9 mouse cellular contexts compared by ENCODE assay signal in genomic region chr15:101973414-101974077, GRCm38 (mm10). TPM values are rescaled to one million over a fixed set of nuclear protein-coding genes. Genes with fewer than 3 reads are reported as not detected.
DNase-seq lines count a peak whose midpoint lies in the region; ATAC-seq lines count a peak whose summit lies in the region.
"Had no signal": no experiment of that assay in that cellular context is flagged by ENCODE, and none has a peak within 500 bp of the region (broad histone marks: within the 10 kb centered on the region; RNA-seq: fewer than 3 reads in every experiment).

No protein-coding gene starts in this region.

- 0 out of 2 replicates have a peak overlapping the region, but pooled peaks have one; percentile 9 for H3K9ac ChIP-seq in kidney, embryonic 15.5 days
- no peak overlapping the region for H3K9ac ChIP-seq in liver, embryonic 11.5 days (ENCODE audit: low read depth, low read length)

- peak overlapping the region; percentile 18; the same call in 1 of the 2 replicates for H3K4me3 ChIP-seq in embryonic facial prominence, embryonic 10.5 days
- no peak overlapping the region for H3K4me3 ChIP-seq in kidney, embryonic 15.5 days (replicated peaks)
- no peak overlapping the region for H3K4me3 ChIP-seq in liver, embryonic 11.5 days (ENCODE audit: low read depth, low read length)
- H3K4me3 ChIP-seq: erythroblast, embryonic 14.5 days had no signal

- H3K9me3 ChIP-seq in embryonic facial prominence, embryonic 10.5 days: no peaks in the 10 kb centered on the region
- no peaks in the 10 kb centered on the region for H3K9me3 ChIP-seq in kidney, embryonic 15.5 days (replicated peaks)
- no peaks in the 10 kb centered on the region for H3K9me3 ChIP-seq in liver, embryonic 11.5 days (ENCODE audit: control insufficient read depth, low read length)

- peaks cover 38% of the 10 kb centered on the region for H3K4me1 ChIP-seq in embryonic facial prominence, embryonic 10.5 days
- H3K4me1 ChIP-seq in kidney, embryonic 15.5 days: peaks cover 48% of the 10 kb centered on the region
- H3K4me1 ChIP-seq in liver, embryonic 11.5 days (replicated peaks; ENCODE audit: control insufficient read depth, insufficient read depth, low read length): peaks cover 26% of the 10 kb centered on the region

- H3K27ac ChIP-seq in embryonic facial prominence, embryonic 10.5 days (replicated peaks): no peak overlapping the region
- 0 out of 2 replicates have a peak overlapping the region, but pooled peaks have one; percentile 18 for H3K27ac ChIP-seq in kidney, embryonic 15.5 days
- H3K27ac ChIP-seq in liver, embryonic 11.5 days (ENCODE audit: low read depth, low read length): no peak overlapping the region

- no peaks in the 10 kb centered on the region for H3K36me3 ChIP-seq in embryonic facial prominence, embryonic 10.5 days (replicated peaks)
- no peaks in the 10 kb centered on the region for H3K36me3 ChIP-seq in kidney, embryonic 15.5 days
- no peaks in the 10 kb centered on the region for H3K36me3 ChIP-seq in liver, embryonic 11.5 days (ENCODE audit: control insufficient read depth, insufficient read depth, low read length)
- no peaks in the 10 kb centered on the region for H3K36me3 ChIP-seq in splenic B cell, adult 2 months (ENCODE audit: control insufficient read depth, insufficient read depth, low read length, poor library complexity, severe bottlenecking)

- ATAC-seq in kidney, embryonic 15.5 days (replicated peaks; ENCODE audit: low FRiP score): 0 out of 2 replicates have a peak, but pooled peaks have one; percentile 4
- peak; percentile 31; the same call in 1 of the 2 replicates for ATAC-seq in liver, embryonic 11.5 days (replicated peaks; ENCODE audit: low FRiP score)

- H3K27me3 ChIP-seq in embryonic facial prominence, embryonic 10.5 days (replicated peaks; ENCODE audit: low read depth, poor library complexity, severe bottlenecking): peaks cover 53% of the 10 kb centered on the region
- 0 out of 2 replicates have a peak, but pooled peaks cover 3% of the 10 kb centered on the region for H3K27me3 ChIP-seq in kidney, embryonic 15.5 days
- no peaks in the 10 kb centered on the region; the same call in none of the 2 replicates for H3K27me3 ChIP-seq in liver, embryonic 11.5 days (replicated peaks; ENCODE audit: control insufficient read depth, insufficient read depth, low read length)
- H3K27me3 ChIP-seq in splenic B cell, adult 2 months (ENCODE audit: control insufficient read depth, insufficient read depth, low read length, poor library complexity, severe bottlenecking): no peaks in the 10 kb centered on the region

- H3K4me2 ChIP-seq in kidney, embryonic 15.5 days: peak overlapping the region; percentile 26; the same call in 1 of the 2 replicates
- H3K4me2 ChIP-seq in liver, embryonic 11.5 days: no peak overlapping the region

- WGBS in embryonic facial prominence, embryonic 10.5 days: 13% methylated on average over 15 of the region's 15 CpGs
- WGBS in kidney, embryonic 15.5 days: 14% methylated on average over 15 of the region's 15 CpGs
- WGBS in liver, embryonic 11.5 days: 16% methylated on average over 15 of the region's 15 CpGs

- peak; percentile 89 for DNase-seq in A20 (ENCODE audit: low read depth, low spot score)
- peak; percentile 98 for DNase-seq in adrenal gland, postnatal 10 days
- peak; percentile 95 for DNase-seq in embryonic facial prominence, embryonic 10.5 days (ENCODE audit: low spot score)
- peak; percentile 91 to 99 for DNase-seq in heart, adult 18-20 months
- peak; percentile 95 for DNase-seq in liver, embryonic 11.5 days (ENCODE audit: low spot score)
- DNase-seq in natural killer cell, adult 2 months (ENCODE audit: low spot score in 2 of 2): peak; percentile 87 to 88
- DNase-seq in splenic B cell, adult 2 months (ENCODE audit: low read depth, low spot score): peak; percentile 79

RNA-seq across cellular contexts. Expression of gene Krt78, which starts 19.5 kb away (rescaled TPM):
- total RNA-seq in adrenal gland, postnatal 10 days (2021): under 1 TPM in 1 of 2 experiments, not detected in 1; 0.09 TPM
- not detected in 2 replicates for polyA plus RNA-seq in embryonic facial prominence, embryonic 10.5 days (2016; fragmentation: Nextera tagmentation; extraction: Ambion mirVana)
- under 1 TPM in 1 of 2 experiments, not detected in 1; 0.07 TPM for total RNA-seq in heart, adult 18-20 months (2021)
- polyA plus RNA-seq in kidney, embryonic 15.5 days (2015; fragmentation: Nextera tagmentation; extraction: Ambion mirVana): 0.04 and 0.15 TPM in 2 replicates
- polyA plus RNA-seq in liver, embryonic 11.5 days (2014; fragmentation: Nextera tagmentation; extraction: Ambion mirVana): not detected in 2 replicates

RNA-seq across cellular contexts. Expression of gene Krt8, which starts 30.7 kb away (rescaled TPM):
- total RNA-seq in adrenal gland, postnatal 10 days (2021): 10 to 100 TPM; 12.1 to 24.2 TPM
- polyA plus RNA-seq in embryonic facial prominence, embryonic 10.5 days (2016; fragmentation: Nextera tagmentation; extraction: Ambion mirVana): 86.3 and 91.9 TPM in 2 replicates
- total RNA-seq in heart, adult 18-20 months (2021): 1 to 10 TPM; 1.5 to 3.0 TPM
- polyA plus RNA-seq in kidney, embryonic 15.5 days (2015; fragmentation: Nextera tagmentation; extraction: Ambion mirVana): 213 and 217 TPM in 2 replicates
- polyA plus RNA-seq in liver, embryonic 11.5 days (2014; fragmentation: Nextera tagmentation; extraction: Ambion mirVana): 103 TPM in 2 replicates

RNA-seq across cellular contexts. Expression of gene Krt79, which starts 33.4 kb away (rescaled TPM):
- 1 to 10 TPM; 3.8 to 5.3 TPM for total RNA-seq in adrenal gland, postnatal 10 days (2021)
- polyA plus RNA-seq in embryonic facial prominence, embryonic 10.5 days (2016; fragmentation: Nextera tagmentation; extraction: Ambion mirVana): 0.20 and 0.49 TPM in 2 replicates
- total RNA-seq in heart, adult 18-20 months (2021): not detected
- 0.45 and 0.53 TPM in 2 replicates for polyA plus RNA-seq in kidney, embryonic 15.5 days (2015; fragmentation: Nextera tagmentation; extraction: Ambion mirVana)
- 0.08 TPM in 1 of 2 replicates, not detected in the other for polyA plus RNA-seq in liver, embryonic 11.5 days (2014; fragmentation: Nextera tagmentation; extraction: Ambion mirVana)
- polyA plus RNA-seq: erythroblast, embryonic 14.5 days had no signal

RNA-seq across cellular contexts. Expression of gene Krt4, which starts 49.0 kb away (rescaled TPM):
- under 1 TPM in 1 of 2 experiments, not detected in 1; 0.18 TPM for total RNA-seq in adrenal gland, postnatal 10 days (2021)
- polyA plus RNA-seq in embryonic facial prominence, embryonic 10.5 days (2016; fragmentation: Nextera tagmentation; extraction: Ambion mirVana): not detected in 2 replicates
- total RNA-seq in heart, adult 18-20 months (2021): under 1 TPM in 1 of 2 experiments, not detected in 1; 0.33 TPM
- polyA plus RNA-seq in kidney, embryonic 15.5 days (2015; fragmentation: Nextera tagmentation; extraction: Ambion mirVana): 2.4 and 7.5 TPM in 2 replicates
- not detected in 2 replicates for polyA plus RNA-seq in liver, embryonic 11.5 days (2014; fragmentation: Nextera tagmentation; extraction: Ambion mirVana)
- polyA plus RNA-seq: erythroblast, embryonic 14.5 days had no signal

RNA-seq across cellular contexts. Expression of gene Krt18, which starts 54.4 kb away (rescaled TPM):
- total RNA-seq in adrenal gland, postnatal 10 days (2021): 10 to 100 TPM; 15.9 to 28.3 TPM
- 95.2 and 101 TPM in 2 replicates for polyA plus RNA-seq in embryonic facial prominence, embryonic 10.5 days (2016; fragmentation: Nextera tagmentation; extraction: Ambion mirVana)
- total RNA-seq in heart, adult 18-20 months (2021): 1 to 10 TPM; 2.8 to 3.7 TPM
- 176 and 180 TPM in 2 replicates for polyA plus RNA-seq in kidney, embryonic 15.5 days (2015; fragmentation: Nextera tagmentation; extraction: Ambion mirVana)
- 110 and 113 TPM in 2 replicates for polyA plus RNA-seq in liver, embryonic 11.5 days (2014; fragmentation: Nextera tagmentation; extraction: Ambion mirVana)
